9 mouse cellular contexts compared by ENCODE assay signal in the genomic region with DNA sequence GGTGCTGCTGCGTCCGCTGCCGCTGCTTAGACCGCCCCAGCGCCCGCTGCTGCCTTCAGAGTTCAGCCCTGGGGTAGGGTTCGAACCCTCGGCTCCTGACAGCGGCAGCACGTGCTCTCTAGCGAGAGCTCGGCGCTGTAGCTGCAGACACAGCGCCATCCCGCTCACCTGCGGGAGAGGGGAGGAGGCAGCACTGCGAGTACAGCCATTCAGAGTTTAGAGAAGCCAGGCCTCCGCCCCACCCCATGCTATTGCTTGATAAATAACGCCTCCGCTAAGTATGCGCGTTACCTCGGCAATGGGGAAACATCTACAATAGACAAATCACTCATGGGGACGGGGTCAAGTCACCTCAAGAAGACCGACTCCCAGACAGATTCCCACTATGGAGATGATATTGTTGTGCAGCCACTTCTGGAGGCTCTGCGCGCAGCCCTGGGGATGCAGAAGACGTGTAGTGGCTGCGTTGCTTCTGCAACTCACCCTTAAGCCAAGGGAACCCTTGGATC. TPM values are rescaled to one million over a fixed set of nuclear protein-coding genes. Genes with fewer than 3 reads are reported as not detected.
DNase-seq lines count a peak whose midpoint lies in the region; ATAC-seq and TF ChIP-seq lines count a peak whose summit lies in the region.
"Had no signal": no experiment of that assay in that cellular context is flagged by ENCODE, and none has a peak within 500 bp of the region (broad histone marks: within the 10 kb centered on the region; RNA-seq: fewer than 3 reads in every experiment).

No protein-coding gene starts in this region.

- no peak for TF ChIP-seq CTCF in spleen, adult 2 months (IDR thresholded peaks at IDR 0.05; ENCODE audit: extremely low read depth, insufficient read depth, insufficient read length, insufficient replicate concordance)
- TF ChIP-seq CTCF in stomach, postnatal 0 days (IDR thresholded peaks at IDR 0.05; ENCODE audit: low read depth): peak; percentile 26; the same call in 1 of the 2 replicates

- WGBS in spleen, adult 2 months: 83% methylated on average over 29 of the region's 29 CpGs
- WGBS in forebrain, embryonic 15.5 days: 8% methylated on average over 29 of the region's 29 CpGs
- WGBS in liver, embryonic 13.5 days (ENCODE audit: insufficient replicate concordance): 46% methylated on average over 29 of the region's 29 CpGs
- 15% methylated on average over 29 of the region's 29 CpGs for WGBS in stomach, postnatal 0 days

- no peaks in the 10 kb centered on the region for H3K27me3 ChIP-seq in spleen, adult 2 months (ENCODE audit: control insufficient read depth, insufficient read depth, low read length)
- no peaks in the 10 kb centered on the region for H3K27me3 ChIP-seq in forebrain, embryonic 15.5 days
- H3K27me3 ChIP-seq in liver, embryonic 13.5 days: no peaks in the 10 kb centered on the region; the same call in none of the 2 replicates
- 0 out of 2 replicates have a peak, but pooled peaks cover 2% of the 10 kb centered on the region for H3K27me3 ChIP-seq in stomach, postnatal 0 days (ENCODE audit: control insufficient read depth, insufficient read depth, low read length)

- peaks cover 40% of the 10 kb centered on the region for H3K4me1 ChIP-seq in spleen, adult 2 months (ENCODE audit: control insufficient read depth, insufficient read depth, insufficient read length)
- H3K4me1 ChIP-seq in forebrain, embryonic 15.5 days: peaks cover 25% of the 10 kb centered on the region
- H3K4me1 ChIP-seq in liver, embryonic 13.5 days (replicated peaks): peaks cover 59% of the 10 kb centered on the region
- peaks cover 9% of the 10 kb centered on the region; the same call in 1 of the 2 replicates for H3K4me1 ChIP-seq in stomach, postnatal 0 days (replicated peaks; ENCODE audit: control insufficient read depth, insufficient read depth)

- no peak for DNase-seq in spleen, adult 2 months (ENCODE audit: low read depth in 1 of 2, low spot score in 2 of 2)
- no peak for DNase-seq in spleen, postnatal 4 days (ENCODE audit: low spot score in 2 of 2)
- DNase-seq in liver, embryonic 13.5 days: no peak
- DNase-seq in stomach, postnatal 0 days (ENCODE audit: low spot score): peak; percentile 67
- no peak for DNase-seq in thymus, postnatal 25 days
- DNase-seq in cerebellum, postnatal 36 days: no peak
- no peak for DNase-seq in kidney, adult 8-10 months

- H3K36me3 ChIP-seq in spleen, adult 2 months (ENCODE audit: control insufficient read depth, insufficient read depth, low read length): peaks cover 31% of the 10 kb centered on the region
- H3K36me3 ChIP-seq in forebrain, embryonic 15.5 days: peaks cover 3% of the 10 kb centered on the region; the same call in 1 of the 2 replicates
- peaks cover 9% of the 10 kb centered on the region for H3K36me3 ChIP-seq in liver, embryonic 13.5 days
- H3K36me3 ChIP-seq in stomach, postnatal 0 days (ENCODE audit: control insufficient read depth, insufficient read depth, low read length): no peaks in the 10 kb centered on the region; the same call in 1 of the 2 replicates

- no peak for TF ChIP-seq POLR2A in spleen, adult 2 months (IDR thresholded peaks at IDR 0.05; ENCODE audit: low read depth, low read length)

- no peaks in the 10 kb centered on the region for H3K9me3 ChIP-seq in forebrain, embryonic 15.5 days
- no peaks in the 10 kb centered on the region for H3K9me3 ChIP-seq in liver, embryonic 13.5 days (replicated peaks)
- H3K9me3 ChIP-seq in stomach, postnatal 0 days (ENCODE audit: control insufficient read depth, low read length): no peaks in the 10 kb centered on the region

- 0 out of 2 replicates have a peak overlapping the region, but pooled peaks have one; percentile 5 for H3K9ac ChIP-seq in forebrain, embryonic 15.5 days (replicated peaks)
- H3K9ac ChIP-seq in liver, embryonic 13.5 days: no peak overlapping the region; the same call in 1 of the 2 replicates
- 0 out of 2 replicates have a peak overlapping the region, but pooled peaks have one; percentile 1 for H3K9ac ChIP-seq in stomach, postnatal 0 days (ENCODE audit: low read length)

- H3K27ac ChIP-seq in spleen, adult 2 months (ENCODE audit: insufficient read depth, low read length): peak overlapping the region; percentile 67
- H3K27ac ChIP-seq in forebrain, embryonic 15.5 days (replicated peaks): peak overlapping the region; percentile 81
- no peak overlapping the region for H3K27ac ChIP-seq in liver, embryonic 13.5 days
- peak overlapping the region; percentile 30; the same call in 1 of the 2 replicates for H3K27ac ChIP-seq in stomach, postnatal 0 days (replicated peaks)

- ATAC-seq in forebrain, embryonic 15.5 days (replicated peaks): peak; percentile 15; the same call in 1 of the 2 replicates
- no peak for ATAC-seq in liver, embryonic 13.5 days (ENCODE audit: low read depth)
- ATAC-seq in stomach, postnatal 0 days (ENCODE audit: low FRiP score, low TSS enrichment): peak; percentile 50; the same call in 1 of the 2 replicates

- TF ChIP-seq EP300 in stomach, postnatal 0 days (optimal IDR thresholded peaks at IDR 0.05): no peak

- H3K4me2 ChIP-seq in forebrain, embryonic 15.5 days (replicated peaks): peak overlapping the region; percentile 35
- H3K4me2 ChIP-seq in liver, embryonic 13.5 days: peak overlapping the region; percentile 46
- H3K4me2 ChIP-seq in stomach, postnatal 0 days (replicated peaks; ENCODE audit: low read depth): peak overlapping the region; percentile 51

- peak overlapping the region; percentile 20; the same call in 1 of the 2 replicates for H3K4me3 ChIP-seq in spleen, adult 2 months (ENCODE audit: extremely low read depth, insufficient read depth, insufficient read length)
- H3K4me3 ChIP-seq in forebrain, embryonic 15.5 days: peak overlapping the region; percentile 5
- H3K4me3 ChIP-seq in liver, embryonic 13.5 days (replicated peaks): peak overlapping the region; percentile 22
- H3K4me3 ChIP-seq in stomach, postnatal 0 days (ENCODE audit: low read depth, low read length): peak overlapping the region; percentile 24; the same call in 1 of the 2 replicates
- H3K4me3 ChIP-seq: myocyte had no signal

RNA-seq across cellular contexts. Expression of a gene that starts 4.5 kb away (rescaled TPM):
- polyA plus RNA-seq in spleen, adult 2 months (2012; rRNA removed): 1,116 and 1,582 TPM in 2 replicates
- polyA plus RNA-seq in forebrain, embryonic 15.5 days (2015; fragmentation: Nextera tagmentation; extraction: Ambion mirVana): 1.3 and 1.6 TPM in 2 replicates
- 10.3 and 10.8 TPM in 2 replicates for polyA plus RNA-seq in liver, embryonic 13.5 days (2015; fragmentation: Nextera tagmentation; extraction: Ambion mirVana)
- polyA plus RNA-seq in stomach, postnatal 0 days (2015; fragmentation: Nextera tagmentation; extraction: Ambion mirVana): 1.5 and 1.8 TPM in 2 replicates

RNA-seq across cellular contexts. Expression of a gene that starts 6.5 kb away (rescaled TPM):
- polyA plus RNA-seq in spleen, adult 2 months (2012; rRNA removed): not detected in 2 replicates
- 0.17 and 0.20 TPM in 2 replicates for polyA plus RNA-seq in forebrain, embryonic 15.5 days (2015; fragmentation: Nextera tagmentation; extraction: Ambion mirVana)
- polyA plus RNA-seq in liver, embryonic 13.5 days (2015; fragmentation: Nextera tagmentation; extraction: Ambion mirVana): not detected in 2 replicates
- polyA plus RNA-seq in stomach, postnatal 0 days (2015; fragmentation: Nextera tagmentation; extraction: Ambion mirVana): 0.07 and 0.18 TPM in 2 replicates
- polyA plus RNA-seq: myocyte had no signal

RNA-seq across cellular contexts. Expression of a gene that starts 18.8 kb away (rescaled TPM):
- polyA plus RNA-seq in spleen, adult 2 months (2012; rRNA removed): 10.6 and 12.1 TPM in 2 replicates
- polyA plus RNA-seq in forebrain, embryonic 15.5 days (2015; fragmentation: Nextera tagmentation; extraction: Ambion mirVana): 92.8 and 106 TPM in 2 replicates
- 11.8 and 12.0 TPM in 2 replicates for polyA plus RNA-seq in liver, embryonic 13.5 days (2015; fragmentation: Nextera tagmentation; extraction: Ambion mirVana)
- polyA plus RNA-seq in stomach, postnatal 0 days (2015; fragmentation: Nextera tagmentation; extraction: Ambion mirVana): 26.8 and 29.5 TPM in 2 replicates

RNA-seq across cellular contexts. Expression of a gene that starts 22.4 kb away (rescaled TPM):
- polyA plus RNA-seq in spleen, adult 2 months (2012; rRNA removed): 2.1 and 2.8 TPM in 2 replicates
- 1.4 and 2.0 TPM in 2 replicates for polyA plus RNA-seq in forebrain, embryonic 15.5 days (2015; fragmentation: Nextera tagmentation; extraction: Ambion mirVana)
- polyA plus RNA-seq in liver, embryonic 13.5 days (2015; fragmentation: Nextera tagmentation; extraction: Ambion mirVana): 2.6 and 2.8 TPM in 2 replicates
- 48.4 TPM in 2 replicates for polyA plus RNA-seq in stomach, postnatal 0 days (2015; fragmentation: Nextera tagmentation; extraction: Ambion mirVana)

RNA-seq across cellular contexts. Expression of a gene that starts 29.7 kb away (rescaled TPM):
- 0.16 and 0.20 TPM in 2 replicates for polyA plus RNA-seq in spleen, adult 2 months (2012; rRNA removed)
- 0.74 and 0.75 TPM in 2 replicates for polyA plus RNA-seq in forebrain, embryonic 15.5 days (2015; fragmentation: Nextera tagmentation; extraction: Ambion mirVana)
- 0.07 and 0.14 TPM in 2 replicates for polyA plus RNA-seq in liver, embryonic 13.5 days (2015; fragmentation: Nextera tagmentation; extraction: Ambion mirVana)
- 0.07 and 0.13 TPM in 2 replicates for polyA plus RNA-seq in stomach, postnatal 0 days (2015; fragmentation: Nextera tagmentation; extraction: Ambion mirVana)

Comparison
In these comparisons a context has a peak if more than half of its experiments do, and no peak if none do; other contexts are left out.
1. RNA of a gene that starts 4.5 kb away (polyA plus RNA-seq): 1,116 to 1,582 TPM in spleen, adult 2 months; 10.3 to 10.8 TPM in liver, embryonic 13.5 days, 1.3 to 1.6 TPM in forebrain, embryonic 15.5 days and 1.5 to 1.8 TPM in stomach, postnatal 0 days; every median in the first group is over 10 times any median in the second.
2. Peak in every context shown above with its lines, with median percentiles within 50 percentile points of each other: H3K4me3 ChIP-seq and H3K4me2 ChIP-seq.